Mouse (Mus musculus) lung, embryonic 16.5 days (tissue): ENCODE results near the gene Cyp2d11. TPM values are rescaled to one million over a fixed set of nuclear protein-coding genes. Genes with fewer than 3 reads are reported as not detected.

Experiments used
- ATAC-seq: fragments of 200-750 bp; cut with Nextera tagmentation; 2 replicates; pipeline ENCODE4 v1.8.0; 2017; ENCODE audit warnings: low read depth, mild to moderate bottlenecking, moderate library complexity
- H3K27ac ChIP-seq: fragments of 300-500 bp; sonication (generic); 2 replicates; pipeline ENCODE4 v1.5.1; 2014; ENCODE audit warnings: mild to moderate bottlenecking, control low read depth, low read length
- H3K27me3 ChIP-seq: fragments of 300-500 bp; sonication (generic); 2 replicates; pipeline ENCODE4 v1.6.1; 2014; ENCODE audit warnings: low read depth, low read length, mixed read lengths; ENCODE audit not compliant: control insufficient read depth, insufficient read depth
- H3K36me3 ChIP-seq: fragments of 300-500 bp; sonication (generic); 2 replicates; pipeline ENCODE4 v1.6.1; 2014; ENCODE audit warnings: low read length; ENCODE audit not compliant: control insufficient read depth, insufficient read depth
- H3K4me1 ChIP-seq: fragments of 300-500 bp; sonication (generic); replicated peaks from 2 replicates; pipeline ENCODE4 v1.6.1; 2014; ENCODE audit warnings: low read length, mixed read lengths; ENCODE audit not compliant: control insufficient read depth, insufficient read depth
- H3K4me2 ChIP-seq: fragments of 300-500 bp; sonication (generic); 2 replicates; pipeline ENCODE4 v1.6.1; 2014; ENCODE audit warnings: low read depth, low read length, control low read depth
- H3K4me3 ChIP-seq: fragments of 300-500 bp; sonication (generic); 2 replicates; pipeline ENCODE4 v1.5.1; 2014; ENCODE audit warnings: mild to moderate bottlenecking, low read length, control low read depth
- H3K9ac ChIP-seq: fragments of 300-500 bp; sonication (generic); 2 replicates; pipeline ENCODE4 v1.6.1; 2014; ENCODE audit warnings: low read length, control low read depth
- H3K9me3 ChIP-seq: fragments of 300-500 bp; sonication (generic); 2 replicates; pipeline ENCODE4 v1.6.1; 2016; ENCODE audit warnings: low read length; ENCODE audit not compliant: control insufficient read depth
- WGBS: fragments of 180-500 bp; shearing (Covaris S2); extraction: QIAGEN DNeasy Blood & Tissue Kit; methylation state at CpG from one replicate; pipeline ENCODE4 v1.1.7; 2014; 5-methylcytosine and 5-hydroxymethylcytosine counted together
- polyA plus RNA-seq: library from polyadenylated mRNA; unstranded; fragments of >200 nt; fragmentation: Nextera tagmentation; extraction: Ambion mirVana; gene quantifications from 2 replicates; pipeline ENCODE4 v1.2.1, GENCODE M21; 2015

Cyp2d11 gene
- polyA plus RNA-seq, 1 experiment from 2014 or later, result not detected

DNA sequence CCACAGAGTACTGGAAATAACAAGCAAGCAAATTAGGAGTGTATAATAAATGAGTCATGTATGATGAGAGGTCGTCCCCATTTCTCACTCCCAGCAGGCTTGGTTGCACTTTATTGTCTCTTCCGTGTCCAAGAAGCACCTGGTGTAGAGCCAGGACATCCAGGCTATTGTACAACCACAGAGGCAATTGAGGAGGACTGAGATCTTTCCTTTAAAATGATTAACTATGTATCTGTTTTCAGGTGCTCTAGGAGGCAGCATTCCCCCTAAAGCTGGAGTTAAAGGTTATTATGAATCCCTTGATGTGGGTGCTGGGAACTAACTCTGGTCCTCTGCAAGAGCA is 44.9 kb downstream of the Cyp2d11 start:
- Histone ChIP-seq H3K4me2 (no peak overlapping the region), H3K4me3 (no peak overlapping the region), H3K27ac (no peak overlapping the region), H3K9me3 (no peaks in the 10 kb centered on the region), H3K9ac (no peak overlapping the region), H3K36me3 (peaks cover 28% of the 10 kb centered on the region), H3K4me1 (peaks cover 16% of the 10 kb centered on the region), H3K27me3 (no peaks in the 10 kb centered on the region)
- no peak for ATAC-seq
- 82% methylated on average over 2 of the region's 2 CpGs for WGBS

DNA sequence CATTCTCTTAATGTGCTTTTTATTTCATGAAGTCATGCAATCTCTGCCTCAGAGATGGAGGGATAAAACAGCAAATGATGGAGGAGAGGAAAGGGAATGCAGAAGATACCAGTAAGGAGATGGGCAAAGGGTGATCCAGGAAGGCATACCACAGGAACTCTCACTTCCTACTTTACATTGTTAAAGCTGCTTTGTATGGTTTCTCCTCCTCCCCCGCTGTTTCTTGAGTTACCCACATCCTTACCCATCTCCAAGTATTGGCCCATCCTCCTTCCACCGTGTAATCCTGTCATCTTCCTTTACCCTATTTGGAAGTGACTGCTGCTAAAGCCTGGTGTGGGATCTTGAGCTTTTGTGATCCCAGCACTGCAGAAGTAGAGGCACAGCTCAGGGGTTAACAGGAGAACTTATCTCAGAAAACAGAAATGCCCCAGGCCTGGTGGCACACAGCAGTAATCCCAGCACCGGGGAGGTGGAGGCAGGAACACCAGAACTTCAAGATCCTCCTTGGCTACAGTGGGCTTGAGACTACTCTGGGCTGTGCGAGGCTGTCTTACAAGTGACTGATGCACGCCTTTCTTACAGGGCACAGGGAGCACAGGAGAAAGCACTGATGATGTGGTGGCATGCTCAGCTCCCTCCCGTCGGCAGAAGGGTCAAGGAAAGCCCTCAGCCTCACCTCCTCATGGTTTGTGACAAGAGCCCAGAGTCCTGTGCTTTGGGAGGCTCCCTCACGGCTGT is 45.4 kb downstream of the Cyp2d11 start:
- 81% methylated on average over 8 of the region's 8 CpGs for WGBS
- Histone ChIP-seq H3K27ac (no peak overlapping the region), H3K4me3 (no peak overlapping the region), H3K9ac (no peak overlapping the region), H3K9me3 (no peaks in the 10 kb centered on the region), H3K4me1 (peaks cover 16% of the 10 kb centered on the region), H3K27me3 (no peaks in the 10 kb centered on the region), H3K4me2 (no peak overlapping the region), H3K36me3 (peaks cover 28% of the 10 kb centered on the region)
- no peak for ATAC-seq

DNA sequence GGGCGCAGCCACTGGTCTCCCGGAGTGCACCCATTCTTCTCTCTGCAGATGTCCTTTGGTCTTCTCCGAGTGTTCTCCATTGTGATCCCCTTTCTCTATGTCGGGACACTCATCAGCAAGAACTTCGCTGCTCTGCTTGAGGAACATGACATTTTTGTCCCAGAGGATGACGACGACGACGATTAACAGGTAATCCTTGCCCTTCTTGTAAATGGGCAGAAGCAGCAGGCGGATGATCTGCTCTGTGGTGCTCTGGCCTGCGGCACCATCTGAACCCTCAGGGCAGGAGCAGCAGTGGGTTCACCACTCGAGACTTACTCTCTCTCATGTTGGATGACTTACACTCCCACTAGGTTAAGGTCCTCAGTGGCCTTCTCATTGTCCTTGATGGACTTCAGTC is 46.0 kb downstream of the Cyp2d11 start:
- no peak overlapping the region for H3K4me2 ChIP-seq
- peaks cover 11% of the 10 kb centered on the region for H3K4me1 ChIP-seq
- H3K4me3 ChIP-seq, result no peak overlapping the region
- H3K9ac ChIP-seq, result no peak overlapping the region
- no peaks in the 10 kb centered on the region for H3K27me3 ChIP-seq
- H3K36me3 ChIP-seq, result peaks cover 28% of the 10 kb centered on the region
- no peak for ATAC-seq
- 93% methylated on average over 12 of the region's 12 CpGs for WGBS
- no peak overlapping the region for H3K27ac ChIP-seq
- H3K9me3 ChIP-seq, result no peaks in the 10 kb centered on the region

DNA sequence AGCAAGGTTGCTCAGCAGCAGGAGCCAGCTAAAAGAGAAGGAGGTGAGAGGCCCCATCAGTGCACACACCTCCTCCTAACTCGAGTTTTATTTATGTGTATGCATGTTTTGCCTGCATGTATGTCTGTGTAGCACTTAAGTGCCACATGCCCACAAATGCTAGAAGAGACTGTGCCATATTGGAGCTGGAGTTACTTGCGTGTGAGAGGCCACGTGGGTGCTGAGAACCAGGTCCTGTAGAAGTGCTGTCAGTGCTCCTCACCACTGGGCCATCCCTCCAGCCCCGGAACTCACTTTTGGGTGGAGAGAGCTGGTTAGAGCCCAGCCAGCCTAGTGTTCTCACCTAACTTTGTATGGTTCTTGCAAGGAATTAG is 46.5 kb downstream of the Cyp2d11 start:
- H3K36me3 ChIP-seq, result peaks cover 28% of the 10 kb centered on the region
- 74% methylated on average over 4 of the region's 4 CpGs for WGBS
- no peak overlapping the region for H3K27ac ChIP-seq
- no peak for ATAC-seq
- peak overlapping the region; percentile 78 for H3K4me3 ChIP-seq
- H3K9me3 ChIP-seq, result no peaks in the 10 kb centered on the region
- H3K4me1 ChIP-seq, result peaks cover 9% of the 10 kb centered on the region
- H3K4me2 ChIP-seq, result peak overlapping the region; percentile 61
- peak overlapping the region; percentile 63 for H3K9ac ChIP-seq
- no peaks in the 10 kb centered on the region for H3K27me3 ChIP-seq

DNA sequence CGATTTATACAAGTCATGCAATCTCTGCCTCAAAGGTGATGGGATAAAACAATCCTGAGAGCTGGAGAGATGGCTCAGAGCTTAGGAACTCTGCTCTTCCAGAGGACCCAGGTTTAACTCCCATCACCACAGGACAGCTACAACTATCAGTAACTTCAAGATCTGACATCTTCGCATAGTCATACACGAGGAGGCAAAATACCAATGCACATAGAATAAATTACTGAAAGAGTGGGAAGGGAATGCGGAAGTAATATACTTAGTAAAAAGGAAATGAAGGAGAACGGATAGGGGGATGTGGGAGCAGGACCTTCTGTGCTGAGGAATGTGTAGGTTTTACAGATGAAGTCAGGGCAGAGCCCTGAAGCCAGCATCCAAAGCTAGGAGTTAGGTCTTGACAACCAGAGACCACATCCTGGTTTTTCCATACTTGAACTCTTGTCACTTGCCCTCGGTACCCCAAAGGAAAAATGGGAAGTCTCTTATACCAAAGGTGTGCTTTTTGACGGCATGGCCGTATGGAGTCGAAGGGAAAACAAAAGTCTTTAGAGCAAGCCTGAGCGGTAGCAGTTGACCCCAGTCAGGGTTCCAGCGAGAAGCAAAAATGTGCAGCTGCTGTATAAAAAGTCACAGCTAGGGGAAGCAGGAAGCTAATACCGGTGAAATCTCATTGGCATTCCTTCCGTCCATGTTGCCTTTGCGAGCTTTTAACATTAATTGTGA is 47.1 kb downstream of the Cyp2d11 start:
- H3K9me3 ChIP-seq, result no peaks in the 10 kb centered on the region
- 37% methylated on average over 14 of the region's 14 CpGs for WGBS
- H3K9ac ChIP-seq, result peak overlapping the region; percentile 63
- ATAC-seq, result no peak
- peaks cover 28% of the 10 kb centered on the region for H3K36me3 ChIP-seq
- peak overlapping the region; percentile 21; the same call in 1 of the 2 replicates for H3K27ac ChIP-seq
- H3K4me2 ChIP-seq, result peak overlapping the region; percentile 61
- H3K27me3 ChIP-seq, result no peaks in the 10 kb centered on the region
- H3K4me1 ChIP-seq, result peaks cover 12% of the 10 kb centered on the region
- peak overlapping the region; percentile 78 for H3K4me3 ChIP-seq

DNA sequence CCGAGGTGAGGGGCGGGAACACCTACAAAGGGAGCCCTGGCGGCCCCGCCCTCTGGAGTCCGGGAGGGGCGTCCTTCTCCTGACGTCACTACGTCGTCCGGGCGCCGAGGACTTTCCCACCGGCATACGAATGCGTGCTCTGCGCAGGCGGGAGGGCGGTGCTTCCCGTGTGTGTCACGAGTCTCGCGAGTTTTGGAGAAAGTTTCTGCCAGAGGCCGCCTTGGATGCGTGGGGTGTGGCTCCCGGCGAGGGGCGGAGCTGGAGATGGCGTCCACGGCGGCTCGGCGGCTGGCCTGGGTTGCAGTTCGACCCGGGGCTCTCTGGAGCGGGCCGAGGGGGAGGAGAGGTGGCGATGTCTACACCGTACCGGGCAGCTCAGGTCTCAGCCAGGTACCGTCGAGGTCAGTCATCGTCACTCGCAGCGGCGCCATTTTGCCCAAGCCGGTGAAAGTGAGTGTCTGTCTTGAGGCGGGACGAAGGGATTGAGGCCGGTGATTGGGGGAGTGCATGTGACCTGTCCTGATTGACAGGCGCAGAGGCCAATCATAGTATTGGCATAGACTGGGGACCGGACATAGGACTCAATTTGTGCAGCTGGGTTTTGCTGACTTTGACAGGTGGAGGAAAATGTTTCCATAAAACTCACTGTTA is 47.9 kb downstream of the Cyp2d11 start:
- ATAC-seq, result peak; percentile 98
- H3K4me1 ChIP-seq, result peaks cover 17% of the 10 kb centered on the region
- peak overlapping the region; percentile 61 for H3K4me2 ChIP-seq

DNA sequence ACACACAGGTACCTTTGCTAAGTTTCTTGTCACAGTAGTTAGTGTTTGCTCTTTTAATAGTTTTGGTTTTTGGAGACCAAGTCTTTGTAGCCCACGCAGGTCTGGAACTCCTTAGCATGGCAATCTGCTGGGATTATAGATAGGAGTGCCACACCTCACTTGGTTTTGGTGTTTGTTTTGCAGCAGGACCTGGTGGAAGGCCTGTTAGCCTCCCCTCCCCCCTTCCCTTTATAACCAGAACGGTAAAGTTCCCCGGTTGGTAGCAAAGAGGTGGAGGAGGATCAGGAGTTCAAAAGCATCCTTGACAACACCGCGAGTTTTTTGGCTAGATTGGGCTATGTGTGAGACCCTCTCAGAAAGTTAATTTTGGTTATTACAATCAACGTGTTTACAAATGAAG is 48.9 kb downstream of the Cyp2d11 start:
- H3K4me1 ChIP-seq, result peaks cover 25% of the 10 kb centered on the region

More for the DNA sequence above, 47.9 kb downstream of the Cyp2d11 start:
- 0% methylated on average over 51 of the region's 51 CpGs for WGBS
- Histone ChIP-seq H3K9ac (peak overlapping the region; percentile 85), H3K27me3 (no peaks in the 10 kb centered on the region), H3K4me3 (peak overlapping the region; percentile 78), H3K27ac (peak overlapping the region; percentile 82), H3K9me3 (no peaks in the 10 kb centered on the region), H3K36me3 (peaks cover 28% of the 10 kb centered on the region)

DNA sequence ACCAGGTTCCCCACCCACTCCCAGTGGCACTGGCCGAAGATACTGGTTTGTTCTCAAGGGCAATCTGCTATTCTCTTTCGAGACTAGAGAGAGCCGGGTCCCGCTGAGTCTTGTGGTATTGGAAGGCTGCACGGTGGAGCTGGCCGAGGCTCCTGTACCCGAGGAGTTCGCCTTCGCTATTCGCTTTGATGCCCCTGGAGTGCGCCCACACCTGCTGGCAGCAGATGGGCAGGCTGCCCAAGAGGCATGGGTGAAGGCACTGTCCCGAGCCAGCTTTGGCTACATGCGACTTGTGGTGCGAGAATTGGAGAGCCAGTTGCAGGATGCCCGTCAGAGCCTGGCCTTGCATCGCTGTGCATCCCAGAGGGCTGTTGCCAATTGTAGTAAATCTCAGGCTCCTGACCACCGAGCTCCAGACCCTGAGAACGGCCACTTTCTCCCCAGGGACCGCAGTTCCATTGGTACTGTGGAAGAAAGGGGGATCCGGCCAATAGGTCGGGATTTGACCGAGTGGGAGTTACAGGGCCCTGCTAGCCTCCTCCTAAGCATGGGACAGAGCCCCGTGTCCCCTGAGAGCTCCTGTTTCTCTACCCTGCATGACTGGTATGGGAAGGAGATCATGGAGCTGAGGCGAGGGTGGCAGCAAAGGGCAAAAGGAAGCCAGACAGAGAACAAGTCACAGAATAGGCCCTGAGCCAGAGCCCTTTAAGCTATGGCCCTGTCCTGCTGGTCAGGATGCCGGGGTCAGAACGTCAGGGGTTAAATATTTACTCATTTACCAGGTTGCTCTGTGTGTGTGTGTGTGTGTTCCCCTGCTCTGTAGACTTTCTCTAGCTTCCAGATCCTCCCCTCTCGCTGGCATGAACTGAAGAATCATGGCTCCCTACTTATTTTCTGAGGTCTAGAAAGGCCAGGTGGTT is 50.2 kb downstream of the Cyp2d11 start:
- WGBS, result 85% methylated on average over 27 of the region's 27 CpGs
- no peak overlapping the region for H3K9ac ChIP-seq
- ATAC-seq, result no peak
- no peak overlapping the region for H3K4me3 ChIP-seq
- H3K9me3 ChIP-seq, result no peaks in the 10 kb centered on the region
- no peak overlapping the region for H3K27ac ChIP-seq
- no peak overlapping the region for H3K4me2 ChIP-seq
- peaks cover 3% of the 10 kb centered on the region; the same call in 1 of the 2 replicates for H3K27me3 ChIP-seq
- peaks cover 5% of the 10 kb centered on the region for H3K36me3 ChIP-seq
- peaks cover 25% of the 10 kb centered on the region for H3K4me1 ChIP-seq

More for the DNA sequence above, 48.9 kb downstream of the Cyp2d11 start:
- H3K27ac ChIP-seq, result no peak overlapping the region
- H3K27me3 ChIP-seq, result peaks cover 3% of the 10 kb centered on the region; the same call in 1 of the 2 replicates
- H3K4me2 ChIP-seq, result no peak overlapping the region
- H3K4me3 ChIP-seq, result no peak overlapping the region
- 82% methylated on average over 6 of the region's 6 CpGs for WGBS
- no peak for ATAC-seq
- H3K9ac ChIP-seq, result no peak overlapping the region
- H3K36me3 ChIP-seq, result peaks cover 19% of the 10 kb centered on the region
- H3K9me3 ChIP-seq, result no peaks in the 10 kb centered on the region
